Mouse (Mus musculus) Muller cell, postnatal 12 days (primary cell): ENCODE data around the gene Glrp1.
A peak's percentile ranks its signal among the peaks of the same experiment; 100 is the strongest.

Experiments used
- DNase-seq: peaks from one replicate; pipeline ENCODE4 v3.0.0-alpha.2; 2015; ENCODE audit errors: inconsistent ontology term

Gene Glrp1

DNA sequence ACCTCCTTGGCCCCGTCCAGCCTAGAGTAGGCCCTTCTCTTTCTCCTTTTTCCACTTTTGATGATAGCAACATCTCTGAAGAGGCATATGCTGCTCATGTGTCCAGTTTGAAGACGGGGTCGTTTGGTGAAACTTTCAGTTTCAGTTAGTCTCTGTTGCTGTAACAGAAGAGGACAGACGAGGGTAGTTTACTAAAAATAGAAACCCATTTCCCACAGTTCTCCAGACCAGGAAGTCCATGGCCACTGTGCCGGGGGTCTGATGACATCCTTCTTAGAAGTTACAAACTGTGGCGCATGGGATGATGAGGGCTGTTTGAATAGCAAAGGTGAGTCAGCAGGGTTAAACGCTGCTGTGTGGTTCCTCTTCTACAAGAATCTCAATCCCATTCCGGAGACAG is at the start of gene Glrp1:
Gene Glrp1, minus strand, starts transcription at position 278 of the 400 bp plus-strand sequence.
- DNase-seq, result no peak

- peak; percentile 43 for DNase-seq
These were observed 49.4 kb upstream of the Glrp1 start for GRCm38 (mm10) chr1:88559258-88559657.

- DNase-seq, result no peak
These were observed 48.9 kb upstream of the Glrp1 start for GRCm38 (mm10) chr1:88558793-88559192.

DNA sequence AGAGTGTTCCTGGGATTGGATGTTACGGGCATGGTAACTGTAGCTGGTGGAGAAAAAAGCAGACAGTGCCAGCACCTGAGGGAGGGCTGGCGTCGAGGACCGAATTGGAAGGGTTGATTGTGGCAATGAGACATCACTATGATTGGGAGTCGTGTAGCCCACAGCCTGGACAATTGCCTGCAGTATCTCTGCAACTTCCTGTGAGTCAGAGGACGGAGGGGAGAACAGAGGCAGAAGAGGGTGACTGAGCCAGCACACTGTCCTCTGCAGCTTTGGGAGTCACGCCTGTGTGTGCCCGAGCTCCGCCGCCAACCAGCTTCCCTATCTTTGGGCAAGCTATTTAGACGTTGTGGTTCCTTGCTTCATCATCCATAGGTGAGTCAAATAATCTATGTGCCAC is 46.5 kb upstream of the Glrp1 start:
- no peak for DNase-seq

DNA sequence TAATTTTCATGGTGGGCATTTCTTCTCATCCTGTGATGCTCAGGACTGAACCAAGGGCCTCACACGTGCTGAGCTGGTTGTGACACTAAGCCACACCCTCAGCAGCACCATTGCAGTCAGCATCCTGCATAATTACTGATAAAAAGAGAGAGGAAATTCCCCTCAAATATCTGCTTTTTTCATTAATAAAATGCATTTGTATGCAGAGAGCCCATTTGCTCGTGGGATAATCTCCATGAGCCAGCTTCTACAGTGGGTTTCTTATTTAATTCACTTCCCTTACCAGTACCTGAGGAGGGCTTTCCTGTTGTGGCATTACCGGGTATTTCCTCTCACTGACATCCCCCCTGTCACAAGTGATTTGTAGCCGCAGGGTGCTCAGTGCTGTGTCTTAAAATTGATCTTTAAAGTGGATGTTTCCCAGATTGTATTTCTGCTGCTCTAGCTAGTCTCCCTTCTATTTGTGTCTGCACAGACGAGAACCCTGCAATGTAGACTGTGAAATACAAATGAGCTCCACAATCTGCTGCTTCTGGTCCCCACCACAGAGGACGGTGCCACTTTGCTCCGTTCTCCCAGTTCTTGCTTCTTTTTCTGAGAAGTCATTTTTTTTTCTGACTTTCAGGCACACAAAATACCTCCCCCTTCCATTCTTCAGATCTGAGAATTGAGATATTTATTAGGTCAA is 43.8 kb upstream of the Glrp1 start:
- DNase-seq, result no peak

DNA sequence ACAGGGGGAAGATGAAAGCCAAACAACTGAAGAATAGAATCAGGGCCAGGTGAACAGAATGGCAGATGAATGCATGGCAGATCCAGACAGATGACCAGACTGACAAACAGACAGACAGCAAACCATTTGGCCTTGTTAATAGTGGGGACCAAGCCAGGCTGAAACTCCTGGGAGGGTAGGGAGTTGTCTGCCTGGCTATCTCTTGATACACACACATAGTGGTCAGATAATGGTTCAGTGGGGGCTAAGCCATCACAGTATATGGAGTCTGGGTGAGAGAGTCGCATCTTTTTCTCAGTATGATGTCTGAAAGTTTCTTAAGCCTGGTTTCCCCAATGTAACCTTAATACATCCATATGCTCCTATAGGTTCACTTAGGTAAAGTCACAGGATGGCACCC is 39.4 kb upstream of the Glrp1 start:
- no peak for DNase-seq

DNA sequence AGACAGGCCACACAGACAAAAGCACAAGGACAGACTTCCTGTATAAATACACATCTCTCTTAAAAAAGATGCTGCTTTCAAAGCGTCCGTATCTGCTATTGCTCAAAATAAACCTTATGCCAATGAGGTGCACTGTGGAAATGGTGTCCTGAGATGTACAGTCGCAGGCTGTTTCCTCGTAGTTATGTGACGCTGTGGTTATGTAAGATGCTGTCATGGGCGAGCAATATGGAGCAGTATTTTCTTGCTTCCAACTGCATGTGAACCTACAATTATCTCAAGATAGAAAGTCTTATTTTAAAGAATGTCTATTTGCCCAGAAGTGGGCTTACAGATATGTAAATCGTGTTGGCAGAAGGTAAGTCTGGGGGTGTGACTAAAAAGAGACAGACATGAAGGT is 37.3 kb upstream of the Glrp1 start:
- DNase-seq, result no peak

DNA sequence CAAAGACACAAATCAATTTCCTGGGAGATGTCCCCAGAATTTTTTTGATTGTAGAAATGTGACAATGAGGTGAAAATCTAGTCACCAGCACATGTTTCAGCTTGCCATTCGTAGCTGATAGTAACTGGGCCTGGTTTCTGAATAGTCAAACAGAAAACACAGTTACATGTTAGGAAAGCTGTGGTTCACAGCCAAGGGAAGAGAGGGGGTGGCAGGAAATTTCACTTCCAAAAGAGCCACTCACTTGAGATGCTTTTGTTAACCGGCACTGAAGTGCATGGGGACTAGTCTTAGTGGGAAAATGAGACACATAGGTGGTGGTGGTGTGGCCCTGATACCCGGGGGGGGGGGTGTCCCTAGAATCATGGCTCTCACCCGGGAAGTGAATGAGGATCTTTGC is 33.7 kb upstream of the Glrp1 start:
- DNase-seq, result no peak

DNA sequence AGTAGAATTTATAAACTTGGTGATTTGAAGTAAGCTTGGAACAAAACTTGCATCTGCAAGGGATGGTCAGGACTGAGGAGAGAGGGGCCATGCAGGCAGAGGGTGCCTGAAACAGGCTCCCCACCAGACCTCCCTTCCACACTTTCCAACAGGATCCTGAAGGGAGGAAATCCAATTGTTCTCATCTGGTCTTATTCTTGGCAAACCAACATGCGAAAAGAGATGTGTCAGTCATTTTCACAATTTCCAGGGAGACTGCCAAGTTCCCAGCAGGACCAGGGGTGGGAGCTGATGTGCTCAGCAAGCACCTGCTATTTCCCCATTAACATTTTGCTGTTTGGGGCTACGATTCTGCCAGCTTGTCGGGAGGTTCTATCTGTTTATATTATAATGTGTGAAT is 30.0 kb upstream of the Glrp1 start:
- peak; percentile 93 for DNase-seq

GRCm38 (mm10) chr1:88539256-88539655 is 29.4 kb upstream of the Glrp1 start:
- peak; percentile 56 for DNase-seq

GRCm38 (mm10) chr1:88536308-88536707 is 26.4 kb upstream of the Glrp1 start:
- no peak for DNase-seq

GRCm38 (mm10) chr1:88534091-88534490 is 24.2 kb upstream of the Glrp1 start:
- peak; percentile 94 for DNase-seq

DNA sequence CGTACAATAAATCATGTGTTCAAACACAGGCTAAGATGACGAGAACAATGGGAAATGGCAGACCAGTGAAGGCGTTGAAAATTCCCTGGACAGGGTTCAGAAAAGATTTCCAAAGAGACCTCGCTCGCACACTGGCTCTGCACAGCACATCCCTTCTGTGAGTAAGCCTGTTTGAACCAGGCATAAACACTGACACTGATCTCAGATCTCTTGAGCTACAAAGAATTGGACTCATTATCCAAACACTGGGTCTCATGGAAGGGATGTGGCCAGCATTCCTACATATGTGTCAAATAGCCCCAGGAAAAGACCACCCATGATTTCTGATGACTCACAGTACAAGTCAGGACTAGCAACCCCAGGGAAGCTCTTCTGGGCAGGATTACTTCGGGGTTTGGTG is 16.3 kb upstream of the Glrp1 start:
- DNase-seq, result peak; percentile 83

GRCm38 (mm10) chr1:88525622-88526021 is 15.8 kb upstream of the Glrp1 start:
- no peak for DNase-seq

GRCm38 (mm10) chr1:88521170-88521747 is 11.4 kb upstream of the Glrp1 start:
- no peak for DNase-seq

GRCm38 (mm10) chr1:88513613-88514012 is 3.7 kb upstream of the Glrp1 start:
- DNase-seq, result no peak

DNA sequence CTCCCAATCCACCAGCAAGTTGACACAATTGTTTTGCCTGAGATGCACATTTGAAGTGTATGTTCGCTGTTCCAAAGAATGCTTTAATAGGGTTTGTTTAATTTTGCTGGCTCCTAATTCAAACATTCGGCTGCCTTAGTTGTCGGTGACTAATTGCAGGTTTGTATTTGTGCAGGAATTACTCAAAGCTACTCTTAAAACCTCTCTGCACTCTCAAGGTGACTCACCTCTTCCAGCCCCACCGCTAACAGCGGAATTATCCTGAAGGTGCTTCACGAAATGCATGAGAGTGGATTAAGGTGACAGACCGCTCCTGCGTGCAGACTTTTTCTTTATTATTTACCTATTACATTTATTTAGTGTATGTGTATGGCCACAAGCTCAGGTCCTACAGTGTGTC is 2.0 kb downstream of the Glrp1 start:
- DNase-seq, result no peak

- peak; percentile 36 for DNase-seq
These were observed 2.7 kb downstream of the Glrp1 start for GRCm38 (mm10) chr1:88507214-88507613.

DNA sequence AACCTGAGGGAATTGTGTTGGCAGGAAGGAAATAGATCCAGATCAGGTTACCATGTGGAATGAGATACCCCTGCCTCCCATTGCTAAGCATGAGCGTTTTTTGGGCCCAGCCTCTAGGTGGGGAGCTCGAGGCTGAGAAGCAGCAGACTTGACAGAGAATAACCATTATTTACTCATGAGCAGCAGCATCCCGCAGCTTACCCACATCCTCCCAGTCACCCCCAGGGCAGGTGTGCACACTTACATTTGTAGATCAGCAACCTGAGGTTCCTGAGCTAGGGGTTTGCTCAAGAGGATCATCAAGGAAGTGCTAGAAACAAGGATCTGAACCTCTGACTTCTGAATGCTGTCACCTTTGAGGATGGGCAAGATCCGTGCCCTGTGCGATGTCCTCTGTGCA is 3.5 kb downstream of the Glrp1 start:
- no peak for DNase-seq

DNA sequence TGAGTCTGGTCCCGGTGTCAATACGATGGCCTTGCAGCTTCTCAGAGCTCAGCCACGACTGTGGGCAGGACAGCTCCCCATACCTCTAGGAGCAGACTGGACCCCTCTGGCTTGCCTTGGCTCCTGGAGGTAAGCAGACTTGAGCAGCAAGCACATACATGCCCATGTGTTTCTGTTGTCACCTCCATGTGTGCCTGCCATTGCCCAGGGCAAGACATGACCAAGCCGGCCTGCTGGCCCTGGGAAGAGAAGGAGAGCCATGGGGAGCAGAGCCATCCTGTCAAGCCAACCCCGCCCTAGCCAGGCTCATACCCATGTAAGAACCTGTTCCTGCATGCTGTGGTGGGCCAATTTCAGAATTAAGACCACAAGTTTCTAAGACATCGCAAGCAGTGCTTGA is 4.2 kb downstream of the Glrp1 start:
- no peak for DNase-seq

GRCm38 (mm10) chr1:88504531-88504945 is 5.3 kb downstream of the Glrp1 start:
- no peak for DNase-seq

GRCm38 (mm10) chr1:88502822-88503221 is 7.0 kb downstream of the Glrp1 start:
- DNase-seq, result no peak

GRCm38 (mm10) chr1:88499230-88499737 is 10.6 kb downstream of the Glrp1 start:
- DNase-seq, result no peak

GRCm38 (mm10) chr1:88497407-88497806 is 12.5 kb downstream of the Glrp1 start:
- no peak for DNase-seq
